Mouse (Mus musculus): Measurements from ENCODE around the gene Eef1akmt2. TPM values are rescaled to one million over a fixed set of nuclear protein-coding genes. Genes with fewer than 3 reads are reported as not detected.

Eef1akmt2 gene
- 10 to 100 TPM; 47.5 to 51.2 TPM for polyA plus RNA-seq (2017; shearing (Covaris generic))

GRCm38 (mm10) chr7:132852173-132852844, at the start of gene Eef1akmt2:
Gene Eef1akmt2 (minus strand): TSS chr7:132852673.

GRCm38 (mm10) chr7:132859042-132859958, 6.8 kb upstream of the Eef1akmt2 start, which contains the start of gene Abraxas2:
Gene Abraxas2 (plus strand): TSS chr7:132859225.

GRCm38 (mm10) chr7:132813416-132814088, 38.9 kb downstream of the Eef1akmt2 start, which contains the start of gene Fam53b:
Gene Fam53b (minus strand): TSS chr7:132813886.

Other genes starting within 250 kb of the Eef1akmt2 start
- gene Lhpp, start 242.0 kb downstream of the Eef1akmt2 start, polyA plus RNA-seq (2017; shearing (Covaris generic)) = 1 to 10 TPM; 3.3 to 5.3 TPM
- gene Fam53b, start 38.8 kb downstream of the Eef1akmt2 start, polyA plus RNA-seq (2017; shearing (Covaris generic)) = 100 to 1,000 TPM; 154 to 188 TPM
- gene Abraxas2, start 6.6 kb upstream of the Eef1akmt2 start, polyA plus RNA-seq (2017; shearing (Covaris generic)) = 10 to 100 TPM; 34.0 to 35.5 TPM
- 10 to 100 TPM; 27.6 to 28.8 TPM for gene Zranb1, start 78.5 kb upstream of the Eef1akmt2 start, polyA plus RNA-seq (2017; shearing (Covaris generic))

All from inflammation-experienced regulatory T-cells (primary cell).